Mouse (Mus musculus) gonadal fat pad, adult 2 months (tissue): ENCODE measurements around the gene Hadha. TPM values are rescaled to one million over a fixed set of nuclear protein-coding genes. Genes with fewer than 3 reads are reported as not detected.

Source experiments
- DNase-seq: peaks from one replicate; pipeline ENCODE4 v3.0.0-alpha.2; 2012; ENCODE audit warnings: low read depth
- polyA plus RNA-seq: library from polyadenylated mRNA; depleted of rRNA; stranded (reverse); fragments of >200 nt; gene quantifications from 2 replicates; pipeline ENCODE4 v1.2.3, GENCODE M21; 2012

Gene Hadha
- polyA plus RNA-seq, 1 experiment = 74.1 TPM

DNA sequence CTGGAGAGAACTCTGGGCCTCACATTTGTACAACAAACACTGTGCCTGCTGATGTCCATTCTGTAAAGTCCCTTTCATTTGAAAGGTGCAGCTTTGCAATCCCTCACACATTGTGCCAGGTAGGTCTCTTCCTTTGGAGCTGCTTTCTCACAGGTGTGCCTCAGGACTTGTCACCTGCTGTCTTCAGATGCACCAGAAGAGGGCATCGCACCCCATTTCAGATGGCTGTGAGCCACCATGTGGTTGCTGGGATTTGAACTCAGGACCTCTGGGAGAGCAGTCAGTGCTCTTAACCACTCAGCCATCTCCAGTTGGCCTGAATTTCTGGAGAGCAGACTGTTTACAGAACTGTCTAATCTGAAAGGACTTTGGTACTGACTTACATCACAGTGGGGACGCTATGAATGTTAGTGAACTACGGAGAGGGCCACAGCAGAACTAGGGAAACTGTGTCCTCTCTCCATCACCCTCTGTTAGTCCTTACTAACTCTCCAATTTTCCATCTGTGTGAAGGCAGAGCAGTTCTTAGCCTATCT is 42.4 kb downstream of the Hadha start:
- no peak for DNase-seq

DNA sequence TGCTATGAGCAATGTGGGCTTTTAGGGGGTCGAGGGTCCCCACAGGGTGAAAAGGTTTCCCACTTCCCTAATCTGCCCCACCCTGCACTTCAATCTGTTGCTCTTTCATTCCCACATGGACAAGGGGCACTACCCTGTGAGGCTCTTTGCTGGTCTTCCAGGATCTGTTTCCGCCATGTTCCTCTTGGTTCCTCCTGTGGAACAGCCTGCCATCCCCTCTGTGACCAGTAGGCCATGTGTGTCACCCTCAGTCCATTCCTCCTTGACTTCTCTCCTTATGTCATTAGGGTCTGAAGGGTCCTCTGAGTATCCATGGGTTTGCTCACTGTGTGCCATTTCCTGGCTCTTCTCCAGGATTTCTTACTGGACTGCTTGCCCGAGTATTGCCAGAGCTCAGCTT is 43.2 kb downstream of the Hadha start:
- no peak for DNase-seq

DNA sequence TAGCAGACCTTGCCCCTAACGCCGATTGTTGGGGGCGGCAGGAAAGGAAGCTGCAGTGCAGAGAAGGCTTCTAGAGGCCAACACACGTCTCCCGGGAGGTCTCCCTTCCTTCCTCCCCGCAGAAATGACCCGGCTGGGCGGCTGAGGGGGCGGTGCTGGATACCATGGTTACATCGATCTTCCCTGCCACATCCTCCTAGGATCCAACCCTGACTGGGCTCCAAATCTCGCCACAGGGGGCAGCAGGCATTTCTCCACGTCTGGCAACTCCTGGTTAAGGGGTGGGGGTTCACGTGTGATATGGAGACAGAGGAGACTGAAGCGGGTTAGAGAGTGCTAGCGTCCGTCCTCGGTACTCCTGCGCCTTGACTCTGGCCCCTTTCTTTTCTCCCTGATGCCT is 43.8 kb downstream of the Hadha start:
- DNase-seq = no peak

DNA sequence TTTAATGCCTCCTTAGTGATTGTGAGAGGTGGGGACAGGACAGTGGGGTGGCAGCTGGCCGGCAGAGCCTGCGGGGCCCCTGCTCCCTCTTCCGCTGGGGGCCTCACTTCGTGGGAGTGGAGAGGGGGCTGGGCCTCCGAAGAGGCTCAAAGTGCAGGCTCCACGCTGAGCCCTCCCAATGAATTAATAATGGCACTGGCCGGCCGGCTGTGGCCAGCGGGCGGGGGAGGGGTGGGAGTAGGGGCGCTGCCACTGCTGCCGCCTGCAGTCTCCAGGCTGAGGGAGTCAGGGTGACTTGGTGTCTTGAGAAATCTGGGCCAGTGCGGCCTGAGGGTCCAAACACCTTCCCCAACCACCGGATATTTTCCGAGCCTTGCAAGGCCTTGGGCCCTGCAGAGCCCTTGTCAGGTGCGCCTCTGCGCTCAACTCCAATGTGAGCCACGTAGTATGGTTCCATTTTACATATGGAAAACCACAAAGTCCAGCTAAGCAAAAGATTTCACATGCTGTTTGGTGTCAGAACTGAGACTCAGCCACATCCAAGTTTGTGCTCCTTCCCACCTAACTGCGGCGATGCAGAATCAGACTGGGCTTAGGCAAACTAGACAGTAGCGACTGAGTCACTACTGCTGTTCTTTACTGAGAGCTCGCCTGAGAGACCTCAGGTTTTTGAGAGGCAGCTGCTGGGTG is 44.4 kb downstream of the Hadha start:
- no peak for DNase-seq

DNA sequence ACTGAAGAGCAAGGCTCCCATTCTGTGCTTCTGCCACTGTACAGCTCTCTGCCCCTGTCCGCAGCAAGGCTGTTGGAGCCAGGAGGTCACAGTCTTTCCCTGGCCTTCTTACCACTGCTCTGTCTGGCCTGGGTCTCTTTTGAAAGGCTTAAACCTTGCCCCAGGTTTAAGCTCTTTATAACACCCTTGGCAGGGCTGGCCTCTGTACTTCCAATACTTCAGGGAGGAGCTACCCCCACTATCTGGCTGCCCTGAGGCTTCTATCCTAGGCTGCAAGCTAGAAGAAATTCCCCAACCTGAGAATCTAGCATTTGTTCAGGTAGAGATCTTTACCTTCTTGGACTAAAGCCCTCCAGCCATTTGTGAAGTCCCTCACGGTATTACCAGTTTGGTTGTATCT is 45.1 kb downstream of the Hadha start:
- no peak for DNase-seq

DNA sequence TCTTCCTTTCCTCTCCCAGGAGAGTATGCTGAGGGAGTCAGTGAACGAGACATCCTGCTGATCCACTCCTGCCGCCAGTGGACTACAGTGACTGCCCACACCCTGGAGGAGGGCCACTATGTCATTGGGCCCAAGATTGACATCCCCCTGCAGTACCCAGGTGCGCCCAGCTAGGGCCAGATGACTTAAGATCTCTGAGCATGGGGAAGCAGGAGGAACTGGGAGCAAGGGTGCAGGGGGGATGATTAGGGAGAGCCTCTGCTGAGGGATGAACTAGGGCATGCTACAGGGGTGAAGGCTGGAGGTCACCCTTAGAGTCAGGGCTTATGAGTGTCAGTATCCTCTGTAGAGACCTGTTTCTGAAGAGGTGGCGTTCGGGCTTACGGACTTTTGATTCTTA is 46.7 kb downstream of the Hadha start:
- DNase-seq = no peak

DNA sequence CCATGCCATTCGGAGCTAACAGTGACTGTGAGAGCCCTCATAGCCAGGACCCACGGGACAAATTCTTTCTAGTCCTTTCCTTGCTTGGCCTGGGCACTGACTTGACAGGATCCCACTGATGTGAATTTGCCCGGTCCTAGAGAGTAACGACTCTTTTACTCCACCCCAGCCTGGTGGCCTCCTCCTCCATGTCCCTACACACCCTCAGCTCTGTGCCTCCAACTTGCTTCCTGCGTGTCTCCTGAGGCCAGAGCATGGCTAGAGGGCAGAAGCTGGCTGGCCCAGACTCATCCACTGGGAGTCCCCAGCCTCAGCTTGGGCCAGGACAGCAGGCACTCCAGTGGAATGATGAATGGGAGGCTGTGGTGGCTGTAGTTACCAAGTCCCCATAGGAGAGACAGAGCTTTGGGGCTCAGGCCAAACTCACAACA is 47.3 kb downstream of the Hadha start:
- no peak for DNase-seq

DNA sequence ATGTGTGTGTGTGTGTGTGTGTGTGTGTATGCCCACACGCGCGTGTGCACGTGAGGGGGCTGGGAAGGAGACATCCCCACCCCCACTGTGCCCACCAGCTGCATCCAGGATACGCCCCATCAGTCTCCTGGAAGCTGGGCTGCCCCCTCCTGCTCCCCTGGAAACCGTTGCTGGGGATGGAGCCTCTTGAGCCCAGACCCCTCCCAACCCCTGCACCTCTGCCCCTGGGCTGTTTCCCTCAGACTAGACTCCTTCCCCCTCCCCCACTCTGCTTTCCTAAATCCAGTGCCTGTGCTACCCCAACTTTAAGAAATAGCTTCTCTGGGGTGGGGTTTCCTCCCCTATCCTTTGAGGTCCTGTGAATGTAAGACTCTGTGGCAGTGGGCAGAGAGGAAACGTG is 47.8 kb downstream of the Hadha start:
- no peak for DNase-seq

DNA sequence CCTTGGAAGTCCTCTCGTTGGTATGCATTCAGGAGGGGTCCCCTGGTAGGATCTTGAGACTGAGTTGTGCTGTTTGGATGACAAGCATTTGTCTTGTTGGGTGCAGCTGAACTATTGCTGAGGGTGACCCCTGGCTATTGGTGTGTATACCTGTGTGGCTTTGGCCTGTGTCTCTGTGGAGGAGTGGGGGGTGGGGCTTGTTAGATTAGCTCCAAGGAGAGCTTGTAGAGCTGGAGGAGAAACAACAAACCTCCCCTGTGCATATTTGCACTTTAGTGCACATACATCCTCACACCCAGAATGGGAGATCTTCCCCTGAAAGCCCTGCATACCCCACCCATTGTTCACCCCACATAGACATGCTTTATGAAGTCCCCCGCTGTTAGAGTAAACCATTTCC is 48.2 kb downstream of the Hadha start:
- DNase-seq = no peak

DNA sequence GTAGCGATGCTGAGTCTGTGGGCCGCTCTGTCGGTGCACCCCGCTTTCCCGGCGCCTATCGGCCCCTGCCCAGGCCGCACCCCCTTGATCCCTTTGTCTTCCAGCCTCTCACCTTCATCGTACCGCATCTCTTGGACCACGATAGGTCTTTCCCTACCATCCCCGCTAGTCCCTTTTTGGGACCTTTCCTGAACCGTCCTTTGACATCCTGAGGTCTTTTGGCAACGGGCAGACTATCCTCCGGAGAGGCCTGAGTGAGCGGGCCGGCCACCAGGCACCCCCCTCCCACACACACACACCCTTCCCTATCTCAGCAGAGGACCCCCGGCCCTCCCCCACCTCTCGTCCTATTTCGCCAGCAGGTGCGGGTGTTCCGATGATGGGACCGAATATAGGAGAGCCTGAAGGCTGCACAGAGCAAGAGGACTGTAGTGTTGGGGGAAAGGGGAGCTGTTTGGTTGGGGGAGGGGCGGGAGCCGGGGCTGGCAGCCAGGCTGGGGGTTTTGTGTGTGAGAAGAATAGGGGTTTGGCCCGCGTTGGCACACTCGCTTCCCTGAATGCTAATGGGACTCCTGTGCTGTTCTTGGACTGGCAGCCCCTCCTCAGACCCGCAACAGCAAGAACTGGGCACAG is 49.2 kb downstream of the Hadha start, which contains the start of gene 3110082J24Rik:
Gene 3110082J24Rik (minus strand): TSS at position 419 of the 633 bp plus-strand sequence.
- DNase-seq = no peak

DNA sequence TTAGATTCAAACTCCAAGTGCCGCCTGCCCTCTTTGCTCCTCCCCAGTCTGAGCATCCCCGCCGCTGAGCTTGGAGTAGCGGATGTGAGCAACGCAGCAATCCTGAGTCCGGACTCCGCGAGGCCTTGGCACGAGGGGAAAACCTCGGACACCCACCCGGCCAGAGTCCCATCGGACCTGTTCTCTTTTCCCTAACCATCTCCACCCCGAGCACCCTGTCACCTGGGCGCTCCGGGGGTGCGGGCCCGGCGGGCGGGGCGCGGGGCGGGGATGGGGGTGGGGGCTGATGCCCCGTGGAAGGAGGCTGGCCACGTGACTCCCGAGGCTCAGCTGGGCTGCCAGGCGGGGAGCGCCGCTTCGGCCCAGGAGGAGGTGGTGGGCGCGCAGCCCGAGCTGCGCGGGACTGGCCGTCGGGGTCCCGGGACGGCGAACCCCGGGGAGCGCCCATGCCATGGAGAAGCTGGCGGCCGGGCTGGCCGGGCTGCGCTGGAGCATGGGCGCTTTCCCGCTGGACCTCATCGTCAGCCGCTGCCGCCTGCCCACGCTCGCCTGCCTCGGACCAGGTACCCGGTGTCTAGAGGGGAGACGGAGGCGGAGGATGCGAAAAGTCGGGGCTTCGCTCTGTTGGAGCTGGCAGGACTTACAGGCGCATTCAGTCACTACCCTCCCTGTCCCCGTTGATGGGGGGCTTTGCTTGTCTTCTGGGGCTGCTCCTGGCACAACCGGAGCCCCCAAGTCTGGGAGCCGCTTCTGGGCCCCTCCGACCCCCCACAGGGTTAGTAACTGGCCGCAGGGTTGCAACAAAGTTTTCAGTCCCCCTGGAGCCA is 49.9 kb downstream of the Hadha start, which contains the start of gene Garem2:
Gene Garem2 (plus strand): TSS at position 321 of the 827 bp plus-strand sequence.
- DNase-seq = no peak

DNA sequence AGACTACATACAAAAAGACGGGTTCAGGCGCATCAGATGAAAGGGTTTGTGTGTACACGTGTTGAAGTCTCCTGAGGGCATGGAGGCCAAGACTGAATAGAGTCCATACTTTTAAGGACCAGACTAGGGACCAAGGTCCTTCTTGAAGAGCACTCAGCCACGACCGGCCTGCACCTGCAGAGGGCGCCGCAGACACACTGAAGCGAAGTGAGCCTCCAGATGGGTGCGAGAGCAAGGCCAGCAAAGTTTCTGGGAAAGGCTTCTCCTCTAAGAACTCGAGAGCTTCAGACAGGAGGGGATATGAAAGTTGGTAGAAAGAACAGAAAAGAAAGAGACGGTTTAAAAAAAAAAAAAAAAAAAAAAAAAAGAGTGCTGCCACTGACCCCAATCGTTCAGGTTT is 50.6 kb downstream of the Hadha start:
- no peak for DNase-seq

DNA sequence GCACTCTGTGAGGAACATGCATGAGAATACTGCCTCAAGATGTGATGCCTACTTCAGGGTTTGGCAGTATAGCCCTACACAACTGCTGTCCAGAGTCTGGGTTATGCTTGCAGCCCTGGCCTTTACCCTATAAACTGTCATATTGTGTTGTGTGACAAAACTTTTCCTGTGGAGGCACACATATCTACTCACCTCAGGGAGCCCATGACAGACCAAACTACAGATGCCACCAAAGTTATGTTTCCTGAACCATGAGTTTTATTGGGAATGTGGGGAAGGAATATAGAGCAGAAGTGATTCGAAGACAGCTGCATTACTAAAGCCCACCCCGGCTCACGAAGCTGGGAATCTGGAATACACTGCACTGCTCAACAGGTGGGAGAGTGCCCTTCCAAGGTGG is 51.6 kb downstream of the Hadha start:
- no peak for DNase-seq

DNA sequence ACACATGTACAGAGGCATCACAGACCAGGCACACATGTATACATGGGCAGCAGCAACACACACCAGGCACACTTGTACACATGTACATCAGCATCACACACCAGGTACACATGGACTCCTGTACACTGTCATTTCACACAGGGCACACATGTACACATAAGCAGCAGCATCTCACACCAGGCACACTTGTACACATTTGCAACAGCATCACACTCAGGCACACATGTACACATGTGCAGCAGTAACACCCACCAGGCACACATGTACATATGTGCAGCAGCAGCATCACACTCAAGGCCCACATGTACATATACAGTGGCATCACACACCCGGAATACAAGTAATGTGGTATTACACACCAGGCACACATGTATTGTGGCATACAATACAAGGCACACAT is 56.7 kb downstream of the Hadha start:
- DNase-seq = no peak

DNA sequence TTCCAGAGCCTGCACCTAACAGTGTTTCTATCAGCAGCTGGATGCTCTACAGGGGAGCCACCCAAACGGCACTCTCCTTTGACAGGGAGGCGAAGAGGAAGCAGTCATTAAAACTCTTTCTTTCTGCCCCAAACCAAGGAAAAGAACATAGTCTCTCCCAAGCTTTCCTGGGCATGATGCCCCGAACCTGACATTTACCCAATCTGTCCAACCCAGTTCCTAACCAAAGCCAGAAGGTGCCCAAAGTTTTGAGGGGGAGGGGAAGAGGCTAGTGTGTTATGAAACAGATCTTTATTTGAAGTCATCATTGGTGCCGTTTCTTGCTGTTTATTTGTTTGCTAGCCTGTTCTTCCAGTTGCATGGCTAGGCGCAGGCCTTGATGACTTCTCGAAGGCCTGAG is 59.2 kb downstream of the Hadha start:
- no peak for DNase-seq

DNA sequence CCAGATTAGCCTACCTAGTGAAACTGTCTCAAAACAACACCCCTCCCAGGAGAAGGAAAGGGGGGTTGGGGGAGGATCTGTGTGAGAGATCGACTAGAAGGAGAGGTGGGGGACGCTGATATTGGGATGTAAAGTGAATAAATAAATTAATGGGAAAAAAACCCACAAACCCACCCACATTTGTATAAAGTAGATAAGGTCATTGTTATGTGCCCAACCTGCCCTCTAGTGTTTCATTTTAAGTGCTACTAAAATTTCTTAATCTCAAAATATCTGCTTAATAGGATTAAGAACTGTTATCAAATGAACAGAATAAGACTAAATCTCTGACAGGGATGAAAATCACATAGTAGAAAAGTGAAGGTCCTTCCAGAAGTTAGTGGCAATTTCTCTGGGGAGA is 60.6 kb downstream of the Hadha start:
- DNase-seq = no peak

DNA sequence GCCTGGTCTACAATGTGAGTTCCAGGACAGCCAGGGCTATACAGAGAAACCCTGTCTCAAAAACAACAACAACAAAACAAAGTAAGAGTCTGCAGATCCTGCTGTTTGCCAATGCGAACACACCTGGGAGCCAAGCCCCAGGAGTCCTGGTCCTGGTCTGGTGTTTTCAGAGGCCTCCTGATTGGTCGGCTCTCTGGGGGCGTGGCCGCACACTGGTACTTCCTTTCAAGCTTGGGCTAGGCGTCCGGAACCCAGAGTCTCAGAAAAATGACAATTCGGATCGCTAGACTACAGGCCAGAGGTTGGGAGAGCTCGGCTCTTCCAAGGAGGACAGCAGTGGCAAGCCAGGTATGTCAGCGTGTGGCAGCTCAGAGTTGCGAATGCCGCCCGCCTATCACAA is 62.3 kb downstream of the Hadha start:
- DNase-seq = no peak

DNA sequence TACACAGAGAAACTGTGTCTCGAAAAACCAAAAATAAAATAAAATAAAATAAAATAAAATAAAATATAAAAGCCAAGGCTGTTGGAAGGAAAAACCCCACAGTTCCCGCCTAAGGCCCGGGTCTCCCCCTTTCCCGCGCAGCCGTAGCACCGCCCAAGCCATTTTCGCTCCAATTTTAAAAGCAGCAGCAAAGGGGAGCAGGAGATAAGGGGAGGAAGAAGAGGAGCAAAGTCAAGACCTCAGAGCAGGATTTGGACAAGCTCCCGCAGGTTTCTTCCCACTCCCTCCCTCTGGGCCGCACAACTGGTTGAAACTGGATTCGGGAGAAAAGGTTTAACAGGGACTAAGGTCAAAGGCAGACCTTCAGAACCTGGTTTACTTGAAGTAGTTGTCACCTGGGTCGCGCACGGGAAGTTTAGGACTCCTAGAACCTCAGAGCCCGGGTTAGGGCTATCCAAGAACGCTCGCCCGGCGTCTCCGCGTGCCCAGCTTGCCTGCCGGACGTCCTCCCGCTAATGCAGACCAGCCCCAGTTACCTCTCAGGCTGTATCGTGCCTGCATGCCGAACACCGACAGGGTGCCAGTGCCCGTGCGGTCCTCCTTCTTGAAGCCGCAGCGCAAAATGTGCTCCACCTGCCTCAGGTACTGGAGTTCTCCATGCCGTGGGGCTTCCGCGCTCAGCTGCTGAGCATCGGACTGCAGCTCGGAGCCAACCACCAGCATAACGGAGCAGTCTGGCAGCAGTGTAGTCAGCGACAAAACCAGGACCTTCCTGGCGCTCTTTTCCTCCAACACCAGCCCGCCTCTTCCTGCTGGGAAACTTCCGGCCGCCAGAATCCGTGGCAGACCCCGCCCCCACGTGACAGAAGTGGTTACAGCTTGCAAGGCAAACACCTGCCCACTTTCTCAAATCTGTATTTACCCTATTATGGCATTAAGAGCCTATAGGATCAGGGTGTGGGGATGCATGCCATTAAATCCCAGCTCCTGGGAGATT is 81.8 kb downstream of the Hadha start, which contains the start of gene Tyms:
Gene Tyms (minus strand): TSS at position 793 of the 997 bp plus-strand sequence.
- DNase-seq = peak; percentile 16

DNA sequence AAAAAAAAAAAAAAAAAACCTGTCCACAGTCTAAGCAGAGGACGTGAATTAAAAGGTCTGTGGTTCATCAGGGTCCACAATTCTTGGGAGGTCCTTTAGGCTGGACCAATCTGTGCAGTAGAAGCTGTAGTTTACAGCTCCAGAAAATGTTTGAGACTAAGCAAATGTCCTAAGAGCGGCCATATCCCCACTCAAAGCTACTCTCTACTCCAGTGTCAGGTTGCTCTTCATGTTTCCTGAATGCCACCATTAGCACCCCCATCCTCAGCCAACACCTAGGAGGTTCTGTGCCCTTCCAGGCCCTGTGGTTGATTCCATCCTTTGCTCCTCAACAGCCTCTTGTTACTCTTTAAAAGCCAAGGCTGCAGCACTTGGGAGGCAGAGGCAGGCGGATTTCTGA is 82.6 kb downstream of the Hadha start:
- no peak for DNase-seq

DNA sequence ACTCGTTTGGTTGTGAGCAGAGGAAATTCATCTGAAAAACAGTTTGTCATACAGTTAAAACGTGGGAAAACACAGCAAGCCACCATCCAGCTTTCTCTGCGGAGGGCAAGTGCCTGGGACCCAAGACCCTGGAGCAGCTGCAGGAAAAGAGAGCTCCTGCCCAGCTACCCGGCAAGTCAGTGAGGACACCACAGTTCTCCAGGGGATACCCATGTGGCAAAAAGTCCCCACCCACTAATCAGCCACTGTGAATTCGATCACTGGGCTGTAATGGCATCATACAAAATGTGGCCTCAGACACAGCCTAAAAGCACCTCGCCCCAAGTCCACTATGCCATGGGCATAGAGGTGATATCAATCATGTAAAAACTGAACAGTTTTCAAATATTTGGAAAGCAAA is 83.3 kb downstream of the Hadha start:
- no peak for DNase-seq
